Mouse (Mus musculus): ENCODE data around the gene Ggta1.

DNA sequence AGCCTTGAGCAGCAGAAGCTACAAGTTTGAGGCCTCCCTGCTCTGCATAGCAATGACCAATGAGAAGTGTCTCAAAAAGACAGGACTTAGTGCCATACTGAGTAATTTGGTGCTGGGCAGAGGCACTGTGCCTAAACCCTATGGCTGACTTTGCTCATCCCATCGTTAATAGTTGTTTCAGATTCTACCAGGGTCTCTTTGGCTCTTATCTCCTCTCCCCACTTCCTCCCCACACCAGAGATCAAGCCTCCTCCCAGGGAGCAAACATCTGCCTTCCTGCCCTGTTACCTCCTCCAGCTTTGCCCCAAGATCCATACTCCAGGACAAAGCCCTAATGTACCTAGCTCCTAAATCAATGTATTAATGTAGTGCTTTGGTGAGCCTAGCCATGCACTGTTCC lies 45.8 kb downstream of the Ggta1 start:
- no peak for TF ChIP-seq CTCF (IDR thresholded peaks at IDR 0.05; ENCODE audit: extremely low read depth, insufficient read depth, low read length)
- TF ChIP-seq POLR2A (IDR thresholded peaks at IDR 0.05; ENCODE audit: extremely low read depth, insufficient read depth, low read length): no peak
